8 mouse cellular contexts compared by ENCODE assay signal in genomic region chr1:178188386-178188785, GRCm38 (mm10). TPM values are rescaled to one million over a fixed set of nuclear protein-coding genes. Genes with fewer than 3 reads are reported as not detected.
DNase-seq lines count a peak whose midpoint lies in the region; ATAC-seq and TF ChIP-seq lines count a peak whose summit lies in the region.

No protein-coding gene starts in this region.

- no peak for TF ChIP-seq EP300 in liver, embryonic 14.5 days (IDR thresholded peaks at IDR 0.05; ENCODE audit: low read depth)

- TF ChIP-seq POLR2A in testis, adult 2 months (IDR thresholded peaks at IDR 0.05; ENCODE audit: control insufficient read depth, low read depth, low read length): no peak
- no peak for TF ChIP-seq POLR2A in olfactory bulb, adult 2 months (IDR thresholded peaks at IDR 0.05; ENCODE audit: insufficient read depth, low read depth, low read length)

- DNase-seq in testis, postnatal 10 days (ENCODE audit: low spot score): no peak
- peak; percentile 44 to 48 for DNase-seq in cerebellum, postnatal 25 days
- DNase-seq in liver, embryonic 14.5 days (ENCODE audit: low read depth in 3 of 3, low spot score in 3 of 3): peak in 2 of 3 experiments; percentile 20 to 36
- DNase-seq in adrenal gland, adult 18-20 months (ENCODE audit: low spot score in 2 of 2): no peak
- DNase-seq in ovary, postnatal 14 days (ENCODE audit: low spot score): no peak

- H3K27ac ChIP-seq in testis, adult 2 months (ENCODE audit: control insufficient read depth, insufficient read depth, low read depth, low read length): peak overlapping the region; percentile 76; the same call in 1 of the 2 replicates
- no peak overlapping the region for H3K27ac ChIP-seq in hindbrain, embryonic 16.5 days (ENCODE audit: low read depth, low read length)
- no peak overlapping the region for H3K27ac ChIP-seq in liver, embryonic 14.5 days
- H3K27ac ChIP-seq in olfactory bulb, adult 2 months (ENCODE audit: insufficient read depth, low read depth, low read length): no peak overlapping the region

- H3K36me3 ChIP-seq in testis, adult 2 months (ENCODE audit: control insufficient read depth, insufficient read depth, low read length): no peaks in the 10 kb centered on the region
- H3K36me3 ChIP-seq in hindbrain, embryonic 16.5 days (ENCODE audit: control insufficient read depth, insufficient read depth, low read length): no peaks in the 10 kb centered on the region
- H3K36me3 ChIP-seq in liver, embryonic 14.5 days (replicated peaks; ENCODE audit: control insufficient read depth, insufficient read depth, low read depth): no peaks in the 10 kb centered on the region

- TF ChIP-seq CTCF in testis, adult 2 months (IDR thresholded peaks at IDR 0.05; ENCODE audit: control insufficient read depth, insufficient read depth, insufficient replicate concordance, low read depth, low read length): no peak
- no peak for TF ChIP-seq CTCF in liver, embryonic 14.5 days (IDR thresholded peaks at IDR 0.05; ENCODE audit: low read depth)
- no peak for TF ChIP-seq CTCF in olfactory bulb, adult 2 months (IDR thresholded peaks at IDR 0.05; ENCODE audit: insufficient read depth, low read depth, low read length)

- no peaks in the 10 kb centered on the region for H3K27me3 ChIP-seq in testis, adult 2 months (ENCODE audit: control insufficient read depth, insufficient read depth, low read length)
- no peaks in the 10 kb centered on the region for H3K27me3 ChIP-seq in hindbrain, embryonic 16.5 days (replicated peaks; ENCODE audit: control insufficient read depth, insufficient read depth, low read length)
- H3K27me3 ChIP-seq in liver, embryonic 14.5 days (ENCODE audit: control insufficient read depth, insufficient read depth, low read length): no peaks in the 10 kb centered on the region

- WGBS in hindbrain, embryonic 16.5 days: 9% methylated on average over 10 of the region's 13 CpGs
- 5% methylated on average over 10 of the region's 13 CpGs for WGBS in liver, embryonic 14.5 days (ENCODE audit: insufficient replicate concordance)
- WGBS in olfactory bulb, adult 2 months: 5% methylated on average over 13 of the region's 13 CpGs

- H3K9ac ChIP-seq in hindbrain, embryonic 16.5 days (ENCODE audit: low read depth, low read length): no peak overlapping the region; the same call in 1 of the 2 replicates
- H3K9ac ChIP-seq in liver, embryonic 14.5 days (replicated peaks): peak overlapping the region; percentile 63

- ATAC-seq in hindbrain, embryonic 16.5 days: no peak
- no peak for ATAC-seq in liver, embryonic 14.5 days (ENCODE audit: insufficient read depth)

- no peaks in the 10 kb centered on the region for H3K9me3 ChIP-seq in hindbrain, embryonic 16.5 days (ENCODE audit: control insufficient read depth, low read length)
- no peaks in the 10 kb centered on the region for H3K9me3 ChIP-seq in liver, embryonic 14.5 days (ENCODE audit: control insufficient read depth, low read length)

- H3K4me1 ChIP-seq in testis, adult 2 months (ENCODE audit: control insufficient read depth, insufficient read depth, low read length): no peaks in the 10 kb centered on the region
- H3K4me1 ChIP-seq in hindbrain, embryonic 16.5 days (ENCODE audit: control insufficient read depth, insufficient read depth, low read depth, low read length): peaks cover 6% of the 10 kb centered on the region
- peaks cover 0 to 7% of the 10 kb centered on the region in 2 experiments; a peak in 3 of 4 replicates for H3K4me1 ChIP-seq in liver, embryonic 14.5 days (replicated peaks; ENCODE audit: control insufficient read depth in 2 of 2, insufficient read depth in 2 of 2, low read length in 1 of 2)
- H3K4me1 ChIP-seq in olfactory bulb, adult 2 months (ENCODE audit: control insufficient read depth, insufficient read depth, low read length): no peaks in the 10 kb centered on the region

- H3K4me3 ChIP-seq in testis, adult 2 months (ENCODE audit: control insufficient read depth, low read depth, low read length): peak overlapping the region; percentile 74
- H3K4me3 ChIP-seq in hindbrain, embryonic 16.5 days (ENCODE audit: low read length): peak overlapping the region; percentile 40
- peak overlapping the region; percentile 41 to 58 for H3K4me3 ChIP-seq in liver, embryonic 14.5 days (ENCODE audit: insufficient read depth in 1 of 2, low read depth in 2 of 2, low read length in 2 of 2)
- H3K4me3 ChIP-seq in olfactory bulb, adult 2 months (ENCODE audit: insufficient read depth, low read depth, low read length): peak overlapping the region; percentile 36

- H3K4me2 ChIP-seq in hindbrain, embryonic 16.5 days (ENCODE audit: low read length): peak overlapping the region; percentile 58
- peak overlapping the region; percentile 87 for H3K4me2 ChIP-seq in liver, embryonic 14.5 days (ENCODE audit: low read depth)

RNA-seq across cellular contexts. Expression of gene Desi2, which starts 1.2 kb away (rescaled TPM):
- polyA plus RNA-seq in testis, adult 2 months (2012; rRNA removed): 7.4 and 7.5 TPM in 2 replicates
- 20.1 and 21.0 TPM in 2 replicates for polyA plus RNA-seq in hindbrain, embryonic 16.5 days (2015; fragmentation: Nextera tagmentation; extraction: Ambion mirVana)
- 2.9 and 3.7 TPM in 2 replicates for polyA plus RNA-seq in liver, embryonic 14.5 days (2012; rRNA removed)
- 6.2 and 6.5 TPM in 2 replicates for polyA plus RNA-seq in liver, embryonic 14.5 days (2014; fragmentation: Nextera tagmentation; extraction: Ambion mirVana)
- polyA plus RNA-seq in olfactory bulb, adult 2 months (2012; ENCODE audit: insufficient read depth, insufficient read length, low replicate concordance, missing spikeins): not detected in 2 replicates
- 10 to 100 TPM; 17.7 to 29.3 TPM for total RNA-seq in adrenal gland, adult 18-20 months (2021)

Comparison
In these comparisons a context has a peak if more than half of its experiments do, and no peak if none do; other contexts are left out.
1. DNase-seq: peak in cerebellum, postnatal 25 days (2 of 2) and liver, embryonic 14.5 days (2 of 3); none in testis, postnatal 10 days (single experiment), adrenal gland, adult 18-20 months (0 of 2) and ovary, postnatal 14 days (single experiment).
2. Peak in every context shown above with its lines, with median percentiles within 50 percentile points of each other: H3K4me3 ChIP-seq.